Comparison of ENCODE assay signal across 12 mouse cellular contexts in the genomic region with DNA sequence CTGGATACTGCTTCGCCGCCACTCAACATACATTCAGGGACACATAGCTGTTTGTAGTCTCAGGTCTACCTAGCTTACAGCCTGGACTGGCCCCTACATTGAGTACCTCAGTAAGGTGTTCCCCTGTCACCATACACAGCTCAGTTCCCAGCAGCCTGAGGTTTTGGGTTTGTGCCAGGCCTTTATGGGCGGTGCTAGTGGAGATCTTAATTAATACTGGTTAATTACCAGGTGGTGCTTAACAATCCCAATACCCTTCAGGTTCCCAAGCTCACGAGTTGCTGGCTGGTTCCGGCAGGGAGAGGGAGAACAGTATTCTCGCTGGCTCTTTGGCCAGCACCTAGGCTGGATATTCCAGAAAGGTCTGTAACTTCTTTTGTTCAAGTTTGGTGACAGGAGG. TPM values are rescaled to one million over a fixed set of nuclear protein-coding genes. Genes with fewer than 3 reads are reported as not detected.
DNase-seq lines count a peak whose midpoint lies in the region; ATAC-seq and TF ChIP-seq lines count a peak whose summit lies in the region.
"Had no signal": no experiment of that assay in that cellular context is flagged by ENCODE, and none has a peak within 500 bp of the region (broad histone marks: within the 10 kb centered on the region; RNA-seq: fewer than 3 reads in every experiment).

No protein-coding gene starts in this region.

- no peak overlapping the region for H3K9ac ChIP-seq in lung, postnatal 0 days (replicated peaks; ENCODE audit: low read depth)

- H3K79me2 ChIP-seq in macrophage (ENCODE audit: inconsistent target) = peaks cover 25% of the 10 kb centered on the region

- no peaks in the 10 kb centered on the region for H3K36me3 ChIP-seq in heart, embryonic 10.5 days
- no peaks in the 10 kb centered on the region for H3K36me3 ChIP-seq in lung, postnatal 0 days (ENCODE audit: insufficient read depth, low read length)
- H3K36me3 ChIP-seq in macrophage (ENCODE audit: inconsistent target) = no peaks in the 10 kb centered on the region
- H3K36me3 ChIP-seq: G1E; heart, embryonic 15.5 days had no signal

- no peaks in the 10 kb centered on the region for H3K9me3 ChIP-seq in heart, embryonic 10.5 days
- no peaks in the 10 kb centered on the region for H3K9me3 ChIP-seq in lung, postnatal 0 days (ENCODE audit: low read length)
- H3K9me3 ChIP-seq: heart, embryonic 15.5 days had no signal

- H3K27ac ChIP-seq in heart, embryonic 10.5 days = no peak overlapping the region
- H3K27ac ChIP-seq in lung, postnatal 0 days (ENCODE audit: low read length) = 0 out of 2 replicates have a peak overlapping the region, but pooled peaks have one; percentile 52
- H3K27ac ChIP-seq in macrophage = peak overlapping the region; percentile 82

- peaks cover 18% of the 10 kb centered on the region for H3K4me1 ChIP-seq in heart, embryonic 10.5 days
- H3K4me1 ChIP-seq in lung, postnatal 0 days (ENCODE audit: insufficient read depth, low read depth, low read length) = peaks cover 13% of the 10 kb centered on the region; the same call in 1 of the 2 replicates

- no peak for TF ChIP-seq EP300 in lung, postnatal 0 days (IDR thresholded peaks at IDR 0.05)

- intact Hi-C loops in gastrocnemius, postnatal 14 days (cut with DNase I; ENCODE audit: low total_unique reads) = no loop called here

- DNase-seq in heart, embryonic 10.5 days (ENCODE audit: low spot score) = peak; percentile 27
- DNase-seq in heart, adult 8-10 months (ENCODE audit: low spot score) = no peak
- no peak for DNase-seq in lung, postnatal 0 days (ENCODE audit: low spot score)
- no peak for DNase-seq in lung, postnatal 14 days
- DNase-seq in cerebellum, postnatal 10 days = peak; percentile 25 to 32
- no peak for DNase-seq in gastrocnemius, postnatal 14 days
- DNase-seq in thymus, postnatal 4 days = no peak
- DNase-seq: gastrocnemius, postnatal 10 days; thymus, postnatal 14 days had no signal

- WGBS in heart, embryonic 10.5 days = 78% methylated on average over 6 of the region's 6 CpGs
- WGBS in lung, postnatal 0 days = 95% methylated on average over 6 of the region's 6 CpGs
- WGBS in macrophage (ENCODE audit: missing documents) = 88% methylated on average over 6 of the region's 6 CpGs

- no peak for TF ChIP-seq CTCF in lung, postnatal 0 days (IDR thresholded peaks at IDR 0.05)

- peaks cover 11% of the 10 kb centered on the region for H3K27me3 ChIP-seq in heart, embryonic 10.5 days (ENCODE audit: insufficient read depth, poor library complexity, severe bottlenecking)
- H3K27me3 ChIP-seq in lung, postnatal 0 days (replicated peaks; ENCODE audit: insufficient read depth, low read length) = no peaks in the 10 kb centered on the region
- H3K27me3 ChIP-seq: heart, embryonic 15.5 days had no signal

- no peak for ATAC-seq in lung, postnatal 0 days

- no peak overlapping the region for H3K4me2 ChIP-seq in lung, postnatal 0 days (replicated peaks; ENCODE audit: low read depth, low read length)

- H3K4me3 ChIP-seq in heart, embryonic 10.5 days = no peak overlapping the region
- H3K4me3 ChIP-seq in lung, postnatal 0 days (ENCODE audit: low read depth, low read length) = no peak overlapping the region
- H3K4me3 ChIP-seq in macrophage (ENCODE audit: inconsistent target) = no peak overlapping the region

RNA-seq across cellular contexts. Expression of a gene that starts 1.8 kb away (rescaled TPM):
- 26.5 and 29.1 TPM in 2 replicates for polyA plus RNA-seq in heart, embryonic 10.5 days (2016; fragmentation: Nextera tagmentation; extraction: Ambion mirVana)
- total RNA-seq in heart, adult 8-10 months (2022) = 10 to 100 TPM; 80.5 to 91.0 (median 88.1) TPM
- polyA plus RNA-seq in lung, postnatal 0 days (2015; fragmentation: Nextera tagmentation; extraction: Ambion mirVana) = 16.4 and 17.8 TPM in 2 replicates
- 10 to 100 TPM in 17 of 26 experiments, 1 to 10 TPM in 9; 2.5 to 42.4 (median 15.0) TPM for total RNA-seq in macrophage (2018; cell fraction: chromatin; rRNA removed)
- total RNA-seq in macrophage (2018; cell fraction: cytosol; rRNA removed) = 10 to 100 TPM; 20.5 to 51.6 (median 36.4) TPM
- total RNA-seq in macrophage (2018; cell fraction: nucleus; rRNA removed) = 10 to 100 TPM in 23 of 26 experiments, 1 to 10 TPM in 3; 7.5 to 37.0 (median 17.9) TPM
- polyA plus RNA-seq in macrophage (2018) = 20.7 to 69.9 TPM (median 46.8 TPM) in 3 replicates
- total RNA-seq in gastrocnemius, postnatal 14 days (2021) = 100 to 1,000 TPM in 1 of 2 experiments, 10 to 100 TPM in 1; 92.4 to 112 TPM
- polyA plus RNA-seq: G1E had no signal

RNA-seq across cellular contexts. Expression of a gene that starts 29.0 kb away (rescaled TPM):
- 53.0 and 53.7 TPM in 2 replicates for polyA plus RNA-seq in heart, embryonic 10.5 days (2016; fragmentation: Nextera tagmentation; extraction: Ambion mirVana)
- total RNA-seq in heart, adult 8-10 months (2022) = 100 to 1,000 TPM; 189 to 257 (median 218) TPM
- 58.7 and 60.2 TPM in 2 replicates for polyA plus RNA-seq in lung, postnatal 0 days (2015; fragmentation: Nextera tagmentation; extraction: Ambion mirVana)
- total RNA-seq in macrophage (2018; cell fraction: chromatin; rRNA removed) = 10 to 100 TPM in 22 of 26 experiments, 1 to 10 TPM in 4; 6.8 to 69.1 (median 21.1) TPM
- 10 to 100 TPM; 22.2 to 34.1 (median 28.6) TPM for total RNA-seq in macrophage (2018; cell fraction: cytosol; rRNA removed)
- 10 to 100 TPM in 22 of 26 experiments, 1 to 10 TPM in 4; 6.6 to 35.0 (median 16.2) TPM for total RNA-seq in macrophage (2018; cell fraction: nucleus; rRNA removed)
- 28.0 to 35.2 TPM (median 33.4 TPM) in 3 replicates for polyA plus RNA-seq in macrophage (2018)
- total RNA-seq in gastrocnemius, postnatal 14 days (2021) = 10 to 100 TPM; 59.0 to 84.8 TPM

RNA-seq across cellular contexts. Expression of a gene that starts 41.7 kb away (rescaled TPM):
- 50.3 and 52.0 TPM in 2 replicates for polyA plus RNA-seq in heart, embryonic 10.5 days (2016; fragmentation: Nextera tagmentation; extraction: Ambion mirVana)
- total RNA-seq in heart, adult 8-10 months (2022) = 10 to 100 TPM; 41.7 to 50.7 (median 49.6) TPM
- 31.1 and 33.2 TPM in 2 replicates for polyA plus RNA-seq in lung, postnatal 0 days (2015; fragmentation: Nextera tagmentation; extraction: Ambion mirVana)
- 1,000 to 10,000 TPM in 2 of 26 experiments, 100 to 1,000 TPM in 24; 107 to 1,223 (median 257) TPM for total RNA-seq in macrophage (2018; cell fraction: chromatin; rRNA removed)
- 10 to 100 TPM; 25.5 to 77.6 (median 36.9) TPM for total RNA-seq in macrophage (2018; cell fraction: cytosol; rRNA removed)
- 100 to 1,000 TPM in 22 of 26 experiments, 10 to 100 TPM in 4; 64.4 to 740 (median 143) TPM for total RNA-seq in macrophage (2018; cell fraction: nucleus; rRNA removed)
- polyA plus RNA-seq in macrophage (2018) = 22.7 to 40.8 TPM (median 29.9 TPM) in 3 replicates
- total RNA-seq in gastrocnemius, postnatal 14 days (2021) = 10 to 100 TPM; 49.0 to 53.4 TPM

Comparison
In these comparisons a context has a peak if more than half of its experiments do, and no peak if none do; other contexts are left out.
1. DNase-seq: peak in heart, embryonic 10.5 days (single experiment) and cerebellum, postnatal 10 days (2 of 2); none in heart, adult 8-10 months (single experiment), lung, postnatal 0 days (single experiment), lung, postnatal 14 days (single experiment), gastrocnemius, postnatal 14 days (single experiment) and thymus, postnatal 4 days (single experiment).